Mouse (Mus musculus) liver, embryonic 14.5 days (tissue): ENCODE results near the gene Gdf15.

ENCODE experiments used
- CTCF ChIP-seq: IDR thresholded peaks from 2 replicates; pipeline ENCODE4 v1.5.1; 2016; ENCODE audit warnings: antibody characterized with exemption, low read depth, control low read depth
- EP300 ChIP-seq: IDR thresholded peaks from 2 replicates; pipeline ENCODE4 v1.6.1; 2016; ENCODE audit warnings: antibody characterized with exemption, low read depth

DNA sequence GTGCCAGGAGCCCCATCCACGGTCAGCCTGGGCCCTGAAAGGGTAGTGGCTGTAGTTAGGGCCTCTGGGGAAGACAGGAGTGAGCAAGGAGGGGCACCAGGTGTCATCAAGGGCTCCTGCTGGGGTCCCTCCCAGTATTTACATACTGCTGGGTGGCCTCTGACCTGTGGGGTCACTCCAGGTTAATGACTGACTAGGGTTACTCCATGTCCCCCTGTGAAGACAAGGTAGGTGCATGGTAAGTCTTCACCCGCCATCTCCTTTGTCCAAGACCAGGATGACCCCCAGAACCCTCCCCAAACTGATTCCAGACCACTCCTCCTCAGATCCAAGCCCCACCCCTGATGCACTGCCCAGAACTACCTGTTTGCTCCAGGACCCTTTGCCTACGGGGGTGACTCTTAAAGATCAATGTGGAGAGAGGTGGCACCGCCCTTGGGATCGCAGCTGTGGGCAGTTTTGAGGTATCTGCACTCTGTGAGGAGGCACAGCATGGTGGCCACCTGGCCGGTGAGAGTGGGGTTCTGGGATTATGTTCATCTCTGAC lies at the start of gene Gdf15:
- TF ChIP-seq CTCF (no peak), EP300 (no peak)
